Mouse (Mus musculus): ENCODE results near the gene Ssr1.
A peak's percentile ranks its signal among the peaks of the same experiment; 100 is the strongest.

Ssr1 gene

DNA sequence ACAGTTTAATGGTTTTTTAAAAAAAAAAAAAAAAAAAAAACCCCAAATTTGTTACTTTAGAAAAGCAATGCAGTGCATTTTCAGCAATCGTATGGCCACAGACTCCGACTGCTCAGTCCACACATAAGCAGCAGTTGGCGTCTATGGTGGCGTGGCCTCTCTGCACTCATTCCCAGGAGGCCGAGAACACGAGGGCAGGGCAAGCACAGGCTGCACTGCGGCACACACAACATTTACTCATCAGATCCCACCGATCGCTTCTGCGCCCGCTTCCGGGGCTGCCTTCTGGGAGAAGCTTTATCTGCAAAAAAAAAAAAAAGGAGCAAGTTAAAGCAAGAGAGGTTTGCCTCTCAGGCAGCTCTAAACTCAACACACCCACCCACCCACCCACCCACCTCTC is 14.5 kb downstream of the Ssr1 start:
- DNase-seq: no peak

- DNase-seq: no peak
Measured at GRCm38 (mm10) chr13:37974731-37975130, 19.3 kb downstream of the Ssr1 start.

DNA sequence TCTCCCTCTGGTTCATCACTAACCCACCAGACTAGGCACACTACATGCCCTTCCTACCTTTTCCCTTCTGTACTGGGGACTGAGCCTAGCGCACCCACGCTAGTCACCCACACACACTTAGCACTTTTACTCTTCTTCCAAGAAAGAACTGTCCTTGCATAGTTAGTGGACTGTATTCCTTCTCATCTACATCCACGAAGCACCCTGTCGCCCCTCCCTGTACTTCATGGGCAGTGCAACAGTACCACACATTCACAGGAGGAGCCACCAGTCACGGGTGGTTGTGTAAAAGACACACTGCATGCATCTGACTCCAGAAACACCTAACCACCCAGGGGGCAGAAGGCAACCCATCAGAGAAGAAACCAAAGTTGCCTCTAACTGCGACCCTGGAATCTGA is 20.0 kb downstream of the Ssr1 start:
- DNase-seq: no peak

GRCm38 (mm10) chr13:37970887-37971530 is 23.0 kb downstream of the Ssr1 start:
- DNase-seq: no peak

- DNase-seq: no peak
Measured at GRCm38 (mm10) chr13:37969988-37970387, 24.0 kb downstream of the Ssr1 start.

DNA sequence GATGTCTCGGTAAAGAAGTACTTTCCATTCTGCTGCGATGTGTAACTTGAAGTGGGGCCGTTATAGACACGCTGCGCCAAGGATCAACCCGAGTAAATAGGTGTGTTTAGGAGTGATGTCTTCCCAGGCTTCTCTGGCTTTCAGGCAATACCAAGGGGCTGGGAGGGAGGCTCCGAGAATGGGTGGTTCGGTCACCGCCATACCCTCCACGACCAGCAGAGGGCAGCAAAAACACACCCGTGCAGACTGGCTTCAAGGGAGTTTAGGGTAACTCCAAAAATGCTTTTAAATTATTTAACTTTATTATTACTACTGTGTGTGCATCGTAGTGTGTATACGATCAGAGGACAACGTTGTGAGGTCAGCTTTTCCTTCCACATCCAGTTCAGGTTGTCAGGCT is 24.7 kb downstream of the Ssr1 start:
- DNase-seq: peak; percentile 58 to 61

GRCm38 (mm10) chr13:37967565-37967964 is 26.5 kb downstream of the Ssr1 start:
- DNase-seq: no peak

DNA sequence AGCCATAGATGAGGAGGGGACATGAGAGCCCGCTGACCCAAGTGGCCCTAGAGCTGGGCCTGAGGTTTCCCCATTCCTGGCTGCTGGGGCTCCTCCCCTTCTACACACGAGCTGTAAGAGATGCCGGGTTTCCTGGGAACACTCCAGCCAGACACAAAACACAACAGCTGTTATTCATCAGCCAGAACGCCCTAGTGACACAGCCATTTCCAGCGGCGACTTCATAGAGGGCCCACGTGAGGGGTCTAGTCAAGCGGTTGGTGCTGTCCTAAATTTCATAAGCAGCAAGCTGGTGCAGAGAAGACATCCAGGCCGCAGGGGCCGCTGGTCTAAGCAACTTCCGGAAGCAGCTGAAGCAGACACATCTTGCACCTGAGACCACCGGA is 27.0 kb downstream of the Ssr1 start:
- DNase-seq: no peak

DNA sequence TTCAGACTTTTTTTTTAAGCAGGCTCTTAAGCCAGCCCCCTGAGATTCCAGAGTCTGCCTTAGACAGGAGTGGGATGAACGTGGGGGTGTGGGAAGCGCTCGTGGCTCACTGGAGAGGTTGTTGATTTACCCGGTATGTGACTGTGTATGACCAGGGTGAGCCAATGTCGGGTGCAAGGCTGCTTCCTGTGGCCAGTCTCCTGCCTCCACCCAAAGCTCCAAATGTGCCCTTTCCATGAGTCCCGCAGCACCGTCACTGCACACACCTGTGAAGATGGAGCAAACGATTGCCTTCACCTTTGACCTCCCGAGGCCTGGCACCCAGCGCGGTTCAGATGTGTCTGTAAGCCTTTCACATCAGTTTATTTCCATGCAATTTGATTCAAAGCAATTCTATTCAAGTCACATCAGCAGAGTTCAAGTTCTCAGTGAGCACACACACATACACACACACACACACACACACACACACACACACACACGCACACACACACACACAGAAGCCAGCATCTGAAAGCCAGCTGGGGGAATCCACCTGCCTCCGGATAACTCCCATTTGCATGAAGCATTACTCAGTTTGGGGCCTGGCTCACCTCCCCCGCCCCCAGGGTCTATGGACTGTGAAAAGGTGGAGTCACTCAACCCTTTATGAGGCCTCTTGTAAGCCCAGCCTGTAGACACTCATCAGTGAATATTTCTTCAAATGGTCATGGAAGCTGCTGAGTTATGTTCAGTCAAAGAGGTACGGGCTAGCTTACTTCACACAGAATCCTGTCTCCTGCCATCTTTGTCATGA is 27.6 kb downstream of the Ssr1 start:
- DNase-seq: no peak

DNA sequence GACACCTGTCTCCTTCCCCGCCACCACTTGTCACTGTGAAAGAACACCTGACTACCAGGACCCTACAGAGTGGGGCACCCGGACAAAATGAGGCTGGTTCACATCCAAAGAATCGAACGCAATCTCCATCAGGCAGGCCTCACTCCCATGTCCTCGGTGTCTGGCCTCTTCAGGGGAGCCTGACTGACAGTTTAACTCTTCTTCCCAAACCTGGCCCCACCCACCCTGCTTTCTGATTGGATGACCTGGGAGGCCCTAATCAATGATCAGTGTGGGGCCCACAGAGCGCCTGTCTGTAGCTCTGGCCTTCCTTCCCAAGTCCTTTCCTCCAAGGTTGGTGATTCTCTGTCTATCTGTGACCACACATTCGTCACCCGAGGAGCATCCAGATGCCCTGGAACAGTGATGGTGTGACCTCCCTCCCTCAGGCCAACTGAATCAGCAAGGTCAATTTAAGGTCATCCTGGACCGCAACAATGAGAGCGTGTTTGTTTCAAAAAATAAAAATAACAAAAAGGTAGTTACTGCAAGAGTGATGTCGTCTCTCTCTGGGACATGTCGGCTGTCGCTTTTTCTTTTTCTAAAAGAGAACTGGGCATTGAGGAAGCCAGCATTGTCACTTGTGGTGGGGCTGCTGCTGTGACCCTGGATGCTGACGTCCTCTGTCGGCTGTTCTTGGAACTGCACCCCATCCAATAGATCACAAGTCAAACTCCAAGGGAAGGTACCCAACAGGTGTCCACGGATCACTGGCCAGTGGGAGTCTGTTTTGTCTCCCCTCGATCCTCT is 28.7 kb downstream of the Ssr1 start:
- no peak for DNase-seq

DNA sequence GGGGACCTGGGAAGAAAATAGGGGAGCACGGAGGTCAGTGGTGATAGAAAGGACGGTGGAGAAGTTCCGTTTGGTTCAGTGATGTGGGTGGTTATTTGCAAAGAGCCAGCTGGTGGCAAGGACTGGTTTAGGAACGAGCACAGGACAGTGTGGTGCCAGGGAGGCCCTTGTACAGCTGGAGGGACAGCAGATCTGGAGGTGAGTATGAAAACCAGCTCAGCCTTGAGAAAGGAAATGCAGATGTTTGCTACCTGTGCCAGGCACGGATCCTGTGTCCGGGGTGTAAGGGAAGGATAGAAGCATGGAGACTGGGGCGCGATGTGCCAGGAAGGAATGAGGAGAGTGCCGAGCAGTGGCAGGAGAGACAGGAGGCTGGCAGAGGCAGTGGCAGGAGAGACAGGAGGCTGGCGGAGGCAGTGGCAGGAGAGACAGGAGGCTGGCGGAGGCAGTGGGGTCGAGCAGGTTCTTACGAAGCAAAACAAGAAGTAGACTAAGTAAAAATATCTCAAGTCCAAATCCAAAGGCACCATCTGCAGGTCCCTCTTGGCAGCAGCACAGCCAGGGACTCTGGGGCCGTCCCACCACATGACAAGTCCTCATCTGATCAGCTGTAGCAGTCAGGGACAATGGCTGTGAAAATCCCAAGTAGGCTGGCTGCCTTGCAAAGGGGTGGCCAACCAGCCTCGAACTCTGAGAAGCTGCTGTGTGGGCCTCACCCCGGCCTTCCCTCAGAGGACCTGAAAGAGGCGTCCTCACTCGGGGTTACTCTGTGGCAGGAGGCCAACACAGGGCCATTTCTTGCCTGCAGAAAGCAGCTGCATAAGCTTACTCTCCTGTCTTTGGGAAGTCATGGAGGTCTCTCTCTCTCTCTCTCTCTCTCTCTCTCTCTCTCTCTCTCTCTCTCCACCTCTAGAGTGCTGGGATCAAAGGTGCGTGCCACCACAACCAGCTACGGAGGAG is 29.6 kb downstream of the Ssr1 start:
- DNase-seq: no peak

DNA sequence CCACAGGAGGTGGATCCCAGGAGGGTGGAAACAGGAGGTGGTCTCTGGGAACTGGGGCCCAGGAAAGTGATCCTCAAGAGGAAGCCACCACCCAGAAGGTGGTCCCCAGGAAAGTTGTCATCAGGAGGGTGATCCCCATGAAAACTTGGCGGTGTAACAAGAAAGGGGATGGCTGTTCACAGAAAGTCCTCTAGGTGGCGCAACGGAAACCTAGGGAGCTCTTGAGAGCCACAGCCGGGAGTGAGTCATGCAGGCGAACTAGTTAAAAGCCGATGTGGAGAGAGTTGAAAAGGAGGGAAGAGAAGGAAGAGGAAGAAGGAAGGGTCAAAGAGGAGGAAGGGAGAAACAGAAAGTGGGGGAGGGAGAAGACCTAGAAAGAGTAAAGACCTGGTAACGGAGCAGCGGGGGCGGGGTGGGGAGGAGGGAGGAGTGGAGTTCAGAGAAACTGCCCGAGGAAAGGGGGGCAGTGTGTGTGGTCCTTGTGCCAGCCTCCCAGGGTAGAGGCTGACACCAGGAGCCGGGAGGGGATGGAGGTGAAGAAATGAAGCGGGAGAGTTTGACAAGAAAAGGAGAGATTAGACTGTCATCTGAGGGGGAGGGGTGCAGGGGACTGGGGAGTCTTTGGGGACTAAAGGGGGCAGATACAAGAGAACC is 30.5 kb downstream of the Ssr1 start:
- DNase-seq: peak; percentile 40 to 62

- no peak for DNase-seq
Measured at GRCm38 (mm10) chr13:37962541-37962940, 31.5 kb downstream of the Ssr1 start.

- DNase-seq: no peak
Measured at GRCm38 (mm10) chr13:37959936-37960335, 34.1 kb downstream of the Ssr1 start.

DNA sequence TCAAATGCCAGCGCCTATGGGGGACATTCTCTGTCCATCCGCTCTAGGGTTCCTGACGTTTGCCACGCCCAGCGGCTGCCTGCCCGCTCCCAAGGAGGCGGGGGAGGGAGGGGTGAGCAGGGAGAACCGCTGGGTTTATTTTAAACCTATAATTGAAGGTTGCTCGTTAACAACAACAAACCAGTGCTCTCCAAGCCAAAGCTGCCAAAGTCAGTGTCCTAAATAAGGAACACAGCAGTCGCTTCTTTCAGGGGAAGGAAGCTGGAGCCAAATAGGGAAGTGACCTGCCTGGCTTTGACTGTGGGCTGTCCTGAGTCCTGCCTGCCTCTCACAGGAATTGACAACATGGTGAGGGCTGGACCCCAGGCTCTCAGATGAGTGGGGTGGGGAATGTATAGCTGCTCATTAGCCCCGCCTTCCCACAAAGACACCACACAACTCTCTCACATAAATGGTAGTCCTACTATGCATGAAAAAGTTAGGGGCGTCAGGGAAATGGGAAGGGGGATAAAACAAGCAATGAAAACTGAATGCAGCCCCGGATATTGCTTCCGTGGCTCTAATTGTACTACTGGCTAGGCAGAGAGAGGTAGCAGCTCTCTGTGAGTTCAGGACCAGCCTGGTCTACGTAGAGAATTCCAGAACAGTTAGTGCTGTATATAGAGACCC is 34.6 kb downstream of the Ssr1 start:
- no peak for DNase-seq

DNA sequence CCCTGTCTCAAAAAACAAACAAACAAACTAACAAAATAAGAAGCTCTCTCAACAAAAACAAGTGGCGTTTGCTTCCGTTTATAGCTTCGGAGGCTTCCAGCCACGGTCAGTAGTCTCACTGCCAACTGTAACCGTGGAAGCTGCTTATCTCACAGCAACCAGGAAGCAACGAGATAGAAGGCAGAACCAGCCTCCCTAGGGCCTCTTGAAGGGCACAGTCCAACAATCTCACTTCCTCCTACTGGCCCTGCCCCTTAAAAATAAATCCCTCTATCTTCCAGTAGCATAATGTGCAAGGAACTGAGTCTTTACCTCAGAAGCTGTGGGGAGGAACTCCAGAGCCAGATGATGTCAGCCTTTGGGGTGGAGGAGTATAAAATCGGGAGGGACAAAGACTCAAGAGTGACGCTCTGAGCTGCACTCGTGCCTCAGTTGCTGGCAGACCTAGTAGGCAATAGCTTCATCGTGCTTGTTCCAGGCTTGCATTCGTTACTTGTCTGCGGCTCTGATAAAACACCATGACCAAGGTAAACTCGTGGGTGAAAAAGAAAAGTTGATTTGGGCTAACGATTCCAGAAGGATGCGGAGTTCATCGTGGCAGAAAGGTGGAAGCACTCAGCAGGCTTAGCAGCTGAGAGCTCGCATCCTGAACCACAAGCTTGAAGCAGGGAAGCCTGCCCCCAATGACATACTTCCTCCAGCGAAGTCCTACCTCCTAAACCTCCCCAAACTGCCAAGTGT is 35.3 kb downstream of the Ssr1 start:
- no peak for DNase-seq

- DNase-seq: no peak
Measured at GRCm38 (mm10) chr13:37954318-37954717, 39.7 kb downstream of the Ssr1 start.

DNA sequence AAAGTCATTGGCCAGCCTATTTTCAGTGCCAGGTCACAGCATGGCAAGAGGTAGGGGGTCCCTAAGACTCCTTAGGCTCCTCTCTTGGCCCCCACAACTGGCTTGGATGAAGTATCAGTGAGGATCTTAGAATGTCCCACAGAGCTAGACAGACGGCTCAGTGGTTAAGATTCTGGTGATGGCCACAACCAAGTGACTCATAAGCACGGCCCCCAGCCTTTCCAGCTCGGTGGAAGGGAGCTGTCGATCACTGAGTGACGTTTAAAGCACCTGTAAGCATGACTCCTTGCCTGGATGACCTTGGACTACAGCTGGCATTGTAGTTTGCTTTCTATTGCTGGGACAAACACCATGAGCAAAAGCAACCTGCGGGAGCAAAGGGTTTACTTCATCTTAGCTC is 41.0 kb downstream of the Ssr1 start:
- no peak for DNase-seq

GRCm38 (mm10) chr13:37946734-37947133 is 47.3 kb downstream of the Ssr1 start:
- peak; percentile 56 to 62 for DNase-seq

- no peak for DNase-seq
Measured at GRCm38 (mm10) chr13:37945392-37945791, 48.6 kb downstream of the Ssr1 start.

DNA sequence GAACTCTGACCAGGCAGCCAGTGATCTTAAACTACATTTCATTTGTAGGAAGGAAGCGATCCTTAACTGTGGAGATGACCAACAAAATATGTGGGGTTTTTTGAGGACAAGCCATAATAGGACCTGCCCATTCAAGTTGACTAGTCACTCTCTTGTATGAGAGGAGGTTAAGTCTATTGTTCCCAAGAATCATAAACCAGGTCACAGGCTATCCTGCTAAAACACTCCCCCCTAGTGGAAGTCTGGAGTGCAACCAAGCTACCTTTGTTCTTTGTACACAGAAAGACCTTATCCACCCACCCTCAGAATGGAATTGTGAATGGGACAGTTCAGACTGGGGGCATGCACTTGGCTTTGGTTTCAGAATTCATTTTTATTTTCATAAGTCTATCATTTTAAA is 49.7 kb downstream of the Ssr1 start:
- no peak for DNase-seq

Measured in thymus, adult 18-20 months (tissue).